Mouse (Mus musculus): ENCODE measurements at regions not wholly inside any gene's neighbourhood (a gene's known extent, or its start where the extent isn't known, plus 50 kb on each side); places are given as distances from the start of the nearest gene placed in this dataset.

- Histone ChIP-seq H3K4me3 (ENCODE audit: low read depth, low read length) (no peak overlapping the region), H3K4me2 (ENCODE audit: low read depth) (no peak overlapping the region), H3K4me1 (ENCODE audit: insufficient read depth) (no peaks in the 10 kb centered on the region), H3K27me3 (ENCODE audit: insufficient read depth, low read length) (no peaks in the 10 kb centered on the region), H3K27ac (ENCODE audit: low read depth, low read length) (no peak overlapping the region), H3K9ac (no peak overlapping the region), H3K36me3 (ENCODE audit: insufficient read depth) (no peaks in the 10 kb centered on the region), H3K9me3 (ENCODE audit: low read length) (no peaks in the 10 kb centered on the region)
- WGBS, result 87% methylated on average over 8 of the region's 8 CpGs
- DNase-seq, result no peak
- TF ChIP-seq CTCF (IDR thresholded peaks at IDR 0.05; ENCODE audit: low read depth), result no peak
- ATAC-seq, result no peak
Observed at GRCm38 (mm10) chr4:57362652-57363051, 61.0 kb upstream of the Ptpn3 start.

- no peaks in the 10 kb centered on the region for H3K27me3 ChIP-seq (ENCODE audit: insufficient read depth, low read length)
- DNase-seq (peak; percentile 91), ATAC-seq (peak; percentile 99)
- no peak overlapping the region for H3K9ac ChIP-seq
- peak; percentile 97 for TF ChIP-seq CTCF (IDR thresholded peaks at IDR 0.05; ENCODE audit: low read depth)
- H3K9me3 ChIP-seq (ENCODE audit: low read length), result no peaks in the 10 kb centered on the region
- no peak overlapping the region for H3K4me2 ChIP-seq (ENCODE audit: low read depth)
- H3K36me3 ChIP-seq (ENCODE audit: insufficient read depth), result no peaks in the 10 kb centered on the region
- WGBS, result 20% methylated on average over 12 of the region's 12 CpGs
- no peak overlapping the region for H3K27ac ChIP-seq (ENCODE audit: low read depth, low read length)
- no peaks in the 10 kb centered on the region for H3K4me1 ChIP-seq (ENCODE audit: insufficient read depth)
- H3K4me3 ChIP-seq (ENCODE audit: low read depth, low read length), result no peak overlapping the region
Observed at GRCm38 (mm10) chr4:57369736-57370373, 64.2 kb upstream of the Palm2 start.

GRCm38 (mm10) chr4:57377872-57378271, 56.2 kb upstream of the Palm2 start:
- Histone ChIP-seq H3K4me1 (ENCODE audit: insufficient read depth) (no peaks in the 10 kb centered on the region), H3K9me3 (ENCODE audit: low read length) (no peaks in the 10 kb centered on the region), H3K4me2 (ENCODE audit: low read depth) (no peak overlapping the region), H3K36me3 (ENCODE audit: insufficient read depth) (no peaks in the 10 kb centered on the region), H3K4me3 (ENCODE audit: low read depth, low read length) (no peak overlapping the region), H3K9ac (no peak overlapping the region), H3K27me3 (ENCODE audit: insufficient read depth, low read length) (no peaks in the 10 kb centered on the region), H3K27ac (ENCODE audit: low read depth, low read length) (no peak overlapping the region)
- no peak for TF ChIP-seq CTCF (IDR thresholded peaks at IDR 0.05; ENCODE audit: low read depth)
- WGBS, result 62% methylated on average over 5 of the region's 5 CpGs
- ATAC-seq (no peak), DNase-seq (no peak)

- Histone ChIP-seq H3K9ac (no peak overlapping the region), H3K36me3 (ENCODE audit: insufficient read depth) (no peaks in the 10 kb centered on the region), H3K9me3 (ENCODE audit: low read length) (no peaks in the 10 kb centered on the region), H3K4me2 (ENCODE audit: low read depth) (no peak overlapping the region), H3K27ac (ENCODE audit: low read depth, low read length) (no peak overlapping the region), H3K4me1 (ENCODE audit: insufficient read depth) (no peaks in the 10 kb centered on the region), H3K4me3 (ENCODE audit: low read depth, low read length) (no peak overlapping the region), H3K27me3 (ENCODE audit: insufficient read depth, low read length) (no peaks in the 10 kb centered on the region)
- DNase-seq (no peak), ATAC-seq (peak; percentile 58)
- 37% methylated on average over 9 of the region's 9 CpGs for WGBS
- TF ChIP-seq CTCF (IDR thresholded peaks at IDR 0.05; ENCODE audit: low read depth), result no peak
Observed at GRCm38 (mm10) chr4:57380063-57380800, 53.8 kb upstream of the Palm2 start.

GRCm38 (mm10) chr4:57381306-57381705, 52.7 kb upstream of the Palm2 start:
- no peaks in the 10 kb centered on the region for H3K36me3 ChIP-seq (ENCODE audit: insufficient read depth)
- no peaks in the 10 kb centered on the region for H3K27me3 ChIP-seq (ENCODE audit: insufficient read depth, low read length)
- TF ChIP-seq CTCF (IDR thresholded peaks at IDR 0.05; ENCODE audit: low read depth), result no peak
- no peak overlapping the region for H3K9ac ChIP-seq
- DNase-seq (no peak), ATAC-seq (no peak)
- no peaks in the 10 kb centered on the region for H3K9me3 ChIP-seq (ENCODE audit: low read length)
- no peaks in the 10 kb centered on the region for H3K4me1 ChIP-seq (ENCODE audit: insufficient read depth)
- no peak overlapping the region for H3K27ac ChIP-seq (ENCODE audit: low read depth, low read length)
- no peak overlapping the region for H3K4me3 ChIP-seq (ENCODE audit: low read depth, low read length)
- H3K4me2 ChIP-seq (ENCODE audit: low read depth), result no peak overlapping the region
- 84% methylated on average over 4 of the region's 4 CpGs for WGBS
